Mouse (Mus musculus) splenic B cell, adult 2 months (primary cell): ENCODE data around the gene Oaz1.
A peak's percentile ranks its signal among the peaks of the same experiment; 100 is the strongest.
"Not testable (repeated sequence)": the region's sequence is repeated elsewhere in the genome, so short reads cannot be mapped to it uniquely, and the experiment has no call there.

Experiments
- DNase-seq: peaks from one replicate; pipeline ENCODE4 v3.0.0-alpha.2; 2011; ENCODE audit warnings: low read depth, low spot score
- H3K27me3 ChIP-seq: 2 replicates; pipeline ENCODE4 v1.6.1; 2012; ENCODE audit warnings: mild to moderate bottlenecking, low read length, moderate library complexity, mixed read lengths; ENCODE audit not compliant: control insufficient read depth, poor library complexity, insufficient read depth, severe bottlenecking
- H3K36me3 ChIP-seq: 2 replicates; pipeline ENCODE4 v1.6.1; 2012; ENCODE audit warnings: mild to moderate bottlenecking, low read length, moderate library complexity, mixed read lengths; ENCODE audit not compliant: control insufficient read depth, poor library complexity, insufficient read depth, severe bottlenecking

The Oaz1 gene

DNA sequence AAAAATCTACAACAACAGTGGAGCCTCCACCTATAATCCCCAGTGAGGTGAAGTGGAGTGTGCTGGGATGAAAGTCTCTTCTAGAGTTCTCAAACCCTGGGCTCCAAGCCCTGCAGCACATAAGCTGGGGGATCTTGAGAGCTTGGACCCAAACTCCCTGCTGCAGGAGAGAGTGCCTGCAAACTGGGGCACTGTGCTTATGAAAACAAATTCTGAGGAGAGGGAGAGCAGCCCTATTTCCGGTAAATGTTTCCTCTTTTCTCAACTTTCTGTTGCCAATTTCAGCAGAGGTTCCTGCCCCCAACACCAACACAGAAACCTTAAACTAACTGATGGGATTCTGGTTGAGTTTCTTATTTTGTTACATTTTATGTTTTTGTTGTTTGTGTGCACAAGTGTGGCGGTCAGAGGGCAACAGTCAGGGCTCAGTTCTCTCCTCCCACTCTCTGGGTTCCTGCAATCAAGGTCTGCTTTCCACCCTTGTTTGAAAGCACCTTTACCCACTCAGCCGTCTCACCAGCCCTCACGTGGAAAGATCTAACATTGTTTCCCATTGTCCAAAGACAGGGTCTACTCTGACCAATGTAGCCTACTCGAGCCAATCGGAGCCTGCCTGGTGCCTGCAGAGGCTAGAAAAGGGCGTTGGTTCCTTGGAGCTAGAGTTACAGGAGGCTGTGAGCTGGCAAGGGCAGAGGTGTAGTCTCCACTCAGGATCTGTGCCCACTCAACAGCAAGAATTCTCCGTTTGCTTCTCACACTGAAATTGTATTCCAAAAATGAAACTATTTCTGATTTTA, 2.4 kb upstream of the Oaz1 start:
- DNase-seq = peak; percentile 57
- Histone ChIP-seq H3K27me3 (no peaks in the 10 kb centered on the region), H3K36me3 (no peaks in the 10 kb centered on the region)

DNA sequence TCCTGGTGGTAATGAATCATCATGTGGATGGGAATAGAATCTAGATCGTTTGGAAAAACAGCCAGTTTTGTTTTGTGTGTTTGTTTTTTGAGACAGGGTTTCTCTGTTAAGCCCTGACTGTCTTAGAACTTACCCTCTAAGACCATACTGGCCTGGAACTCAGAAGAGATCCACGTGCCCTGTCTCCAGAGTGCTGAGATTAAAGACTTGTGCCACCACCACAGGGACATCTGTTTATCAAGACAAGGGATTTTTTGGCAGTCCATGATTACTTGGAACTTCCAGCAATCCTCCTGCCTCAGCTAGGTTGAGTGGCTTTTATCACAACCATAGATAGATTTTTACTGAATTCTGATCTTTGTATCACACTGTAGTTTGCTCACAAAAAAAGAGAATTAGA, 1.6 kb upstream of the Oaz1 start:
- no peak for DNase-seq
- no peaks in the 10 kb centered on the region for H3K27me3 ChIP-seq

DNA sequence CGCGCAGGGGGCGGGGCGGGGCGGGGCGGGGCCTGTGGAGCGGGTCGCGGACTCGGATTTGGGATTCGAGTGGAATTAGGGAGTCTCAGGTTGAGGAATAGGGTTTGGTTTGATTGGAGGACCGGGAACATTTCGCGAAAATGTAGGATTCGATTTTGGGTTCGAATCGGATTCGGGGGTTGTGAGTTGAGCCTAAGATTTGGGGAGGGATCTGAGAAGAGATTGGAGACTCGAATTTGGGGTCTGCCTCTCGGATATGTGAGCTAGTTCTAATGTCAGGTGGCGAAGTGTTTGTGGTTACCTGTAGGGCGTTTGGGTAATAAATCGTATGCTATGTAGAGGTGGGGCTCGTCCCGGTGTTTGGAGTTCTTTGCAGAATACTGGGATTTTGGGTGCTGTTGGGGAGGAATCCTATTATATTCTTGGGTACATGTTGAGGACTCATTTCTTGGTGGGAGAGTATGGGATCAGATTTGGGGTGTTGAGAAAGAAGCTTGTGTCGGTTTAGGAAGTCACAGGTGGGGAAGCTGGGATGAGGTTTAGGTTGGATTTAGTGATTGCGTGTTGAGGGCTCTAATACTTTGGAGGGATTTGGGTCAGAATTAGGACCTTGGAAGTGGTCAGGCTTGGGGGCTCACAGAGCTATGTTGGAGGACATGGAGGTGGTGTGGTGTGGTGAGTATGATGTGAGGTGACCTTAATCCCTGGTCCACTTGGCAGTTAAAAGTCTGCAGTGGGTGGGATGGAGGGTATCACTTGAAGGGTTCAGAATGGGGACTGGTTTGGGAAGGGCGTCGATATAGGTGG, 810 bp downstream of the Oaz1 start:
- DNase-seq = no peak
- Histone ChIP-seq H3K36me3 (peaks cover 2% of the 10 kb centered on the region; the same call in 1 of the 2 replicates), H3K27me3 (no peaks in the 10 kb centered on the region)

More for the DNA sequence above, 1.6 kb upstream of the Oaz1 start:
- H3K36me3 ChIP-seq = peaks cover 2% of the 10 kb centered on the region; the same call in 1 of the 2 replicates

DNA sequence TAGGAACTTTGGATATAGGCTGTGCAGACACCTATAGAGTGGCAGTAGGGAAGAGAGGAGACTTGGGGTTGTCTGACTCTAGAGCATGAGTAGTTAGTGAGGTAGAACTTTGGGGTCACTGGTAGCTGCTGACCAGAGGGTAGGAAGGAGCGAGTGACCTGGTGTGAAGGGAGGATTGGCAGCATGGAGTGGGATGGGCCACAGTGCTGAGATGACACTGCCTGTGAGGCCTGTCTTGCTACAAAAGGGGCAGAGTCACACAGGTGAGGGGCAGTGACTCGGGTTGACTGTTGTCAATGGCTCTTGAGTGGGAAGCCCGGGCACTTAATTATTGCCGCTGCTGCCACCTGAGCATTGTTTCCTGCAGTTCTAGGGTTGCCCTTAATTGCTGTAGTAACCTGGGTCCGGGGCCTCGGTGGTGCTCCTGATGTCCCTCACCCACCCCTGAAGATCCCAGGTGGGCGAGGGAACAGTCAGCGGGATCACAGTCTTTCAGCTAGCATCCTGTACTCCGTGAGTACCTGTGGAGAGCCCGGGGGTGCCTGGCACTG, 1.5 kb downstream of the Oaz1 start:
- H3K36me3 ChIP-seq = peaks cover 2% of the 10 kb centered on the region; the same call in 1 of the 2 replicates
- DNase-seq = no peak
- no peaks in the 10 kb centered on the region for H3K27me3 ChIP-seq

DNA sequence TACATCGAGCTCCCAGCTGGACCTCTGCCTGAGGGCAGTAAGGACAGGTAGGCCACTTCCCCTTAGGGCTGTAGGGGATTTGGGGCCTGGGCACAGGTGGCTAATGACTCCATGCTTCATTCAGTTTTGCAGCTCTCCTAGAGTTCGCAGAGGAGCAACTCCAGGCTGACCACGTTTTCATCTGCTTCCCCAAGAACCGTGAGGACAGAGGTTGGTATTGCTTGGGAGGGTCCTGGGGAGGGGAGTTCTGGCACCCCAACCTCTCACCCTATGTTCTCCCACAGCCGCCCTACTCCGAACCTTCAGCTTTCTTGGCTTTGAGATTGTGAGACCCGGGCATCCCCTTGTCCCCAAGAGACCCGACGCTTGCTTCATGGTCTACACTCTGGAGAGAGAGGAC, 2.1 kb downstream of the Oaz1 start:
- H3K27me3 ChIP-seq, DNase-seq, H3K36me3 ChIP-seq: not testable (repeated sequence)

DNA sequence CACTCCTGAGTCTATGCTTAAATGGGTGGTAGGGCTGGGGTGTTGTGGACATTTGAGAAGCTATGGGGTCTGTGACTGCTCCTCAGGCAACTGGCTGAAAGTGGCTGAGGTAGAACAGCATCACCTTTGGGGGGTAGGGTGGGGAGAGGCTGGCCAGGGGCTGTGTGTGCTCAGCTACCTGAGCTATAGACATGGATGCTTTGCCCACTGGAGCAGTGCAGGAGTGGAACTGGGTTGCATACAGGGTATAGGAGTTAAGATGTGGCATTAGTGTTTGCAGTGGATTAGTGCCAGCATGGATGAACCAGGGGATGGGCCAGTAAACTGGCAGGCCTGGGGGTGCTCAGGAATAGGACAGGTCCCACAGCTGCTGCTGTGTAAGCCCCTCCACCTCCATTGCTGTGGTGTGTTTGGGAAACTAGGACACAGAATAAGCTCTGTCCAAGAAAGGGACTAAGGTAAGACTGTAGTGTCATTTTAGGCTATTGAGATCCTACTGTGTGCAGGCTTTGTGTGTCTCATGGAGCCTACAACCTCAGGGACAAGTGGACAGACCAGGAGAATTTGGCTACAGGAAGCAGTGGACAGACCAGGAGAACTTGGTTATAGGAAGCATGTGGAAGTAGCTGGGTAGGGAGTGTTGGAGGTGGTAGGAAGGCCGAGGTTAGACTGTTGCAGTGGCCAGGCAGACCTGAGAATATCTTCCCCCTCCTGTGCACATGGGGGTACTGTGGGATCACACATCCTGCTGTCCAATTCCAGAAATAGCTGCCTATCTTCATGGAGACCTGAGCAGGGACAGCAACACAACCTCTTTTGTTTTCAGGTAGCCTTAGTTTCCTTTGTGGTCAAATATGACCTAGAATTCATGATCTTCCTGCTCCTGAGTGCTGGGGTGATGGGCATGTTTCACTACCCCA, 3.2 kb downstream of the Oaz1 start:
- Histone ChIP-seq H3K36me3 (peaks cover 2% of the 10 kb centered on the region; the same call in 1 of the 2 replicates), H3K27me3 (no peaks in the 10 kb centered on the region)
- no peak for DNase-seq

DNA sequence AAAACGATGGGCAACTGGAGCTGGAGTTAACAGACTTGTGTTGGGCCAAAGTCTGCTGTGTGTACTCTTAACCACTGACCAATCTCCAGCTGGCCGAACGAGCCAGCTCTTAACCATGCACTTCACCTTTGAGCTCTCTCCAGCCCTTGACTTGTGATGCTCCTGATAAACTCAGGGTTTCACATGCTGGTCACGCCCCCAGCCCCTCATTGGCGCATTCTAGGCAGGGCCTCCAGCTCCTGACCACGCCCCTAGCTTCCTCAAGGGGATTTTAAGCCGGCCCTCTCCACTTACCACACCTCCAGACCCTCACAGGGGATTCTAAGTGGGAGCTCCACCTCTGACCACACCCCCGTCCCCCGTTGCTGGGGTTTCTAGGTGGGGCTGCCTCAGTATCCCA, 4.7 kb downstream of the Oaz1 start:
- H3K36me3 ChIP-seq = peaks cover 2% of the 10 kb centered on the region; the same call in 1 of the 2 replicates
- DNase-seq = peak; percentile 54

DNA sequence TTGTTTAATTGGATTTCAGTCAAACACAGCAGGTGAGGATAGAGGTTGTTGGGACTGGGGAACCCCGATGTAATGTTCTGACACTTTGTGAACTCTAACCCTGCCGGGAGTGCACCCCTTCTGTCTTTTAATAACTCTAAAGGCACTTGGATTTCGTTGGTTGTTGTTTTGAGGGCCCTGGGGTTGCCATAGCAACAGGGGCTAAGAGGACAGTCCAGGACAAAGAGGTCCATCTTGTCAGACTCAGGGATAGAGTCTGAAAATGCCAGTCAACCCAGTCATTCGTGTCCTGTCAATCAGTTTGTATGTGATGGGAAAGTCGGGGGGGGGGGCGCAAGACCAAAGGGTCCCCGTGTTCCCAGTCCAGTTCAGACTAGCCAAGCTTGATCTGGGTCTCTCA, 6.4 kb downstream of the Oaz1 start:
- Histone ChIP-seq H3K36me3 (peaks cover 2% of the 10 kb centered on the region; the same call in 1 of the 2 replicates), H3K27me3 (no peaks in the 10 kb centered on the region)
- no peak for DNase-seq

More for the DNA sequence above, 4.7 kb downstream of the Oaz1 start:
- H3K27me3 ChIP-seq = no peaks in the 10 kb centered on the region

DNA sequence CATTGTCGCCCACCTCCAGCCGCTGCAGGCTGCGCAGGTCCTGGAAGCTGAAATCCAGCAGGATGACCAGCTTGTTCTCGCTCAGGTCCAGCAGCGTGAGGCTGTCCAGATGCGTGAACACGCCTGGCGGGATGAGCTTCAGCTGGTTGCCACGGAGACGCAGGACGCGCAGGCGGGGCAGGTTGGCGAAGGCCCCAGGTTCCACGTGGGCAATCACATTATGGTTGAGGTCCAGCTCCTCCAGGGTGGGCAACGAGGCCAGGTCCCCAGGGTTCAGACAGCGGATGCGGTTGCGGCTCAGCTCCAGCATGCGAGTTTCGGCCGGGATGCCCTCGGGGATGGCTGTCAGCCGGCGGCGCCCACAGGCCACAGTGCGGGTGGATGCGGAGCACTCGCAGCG, 9.2 kb downstream of the Oaz1 start:
- DNase-seq = no peak
- Histone ChIP-seq H3K27me3 (no peaks in the 10 kb centered on the region; the same call in 1 of the 2 replicates), H3K36me3 (no peaks in the 10 kb centered on the region)

DNA sequence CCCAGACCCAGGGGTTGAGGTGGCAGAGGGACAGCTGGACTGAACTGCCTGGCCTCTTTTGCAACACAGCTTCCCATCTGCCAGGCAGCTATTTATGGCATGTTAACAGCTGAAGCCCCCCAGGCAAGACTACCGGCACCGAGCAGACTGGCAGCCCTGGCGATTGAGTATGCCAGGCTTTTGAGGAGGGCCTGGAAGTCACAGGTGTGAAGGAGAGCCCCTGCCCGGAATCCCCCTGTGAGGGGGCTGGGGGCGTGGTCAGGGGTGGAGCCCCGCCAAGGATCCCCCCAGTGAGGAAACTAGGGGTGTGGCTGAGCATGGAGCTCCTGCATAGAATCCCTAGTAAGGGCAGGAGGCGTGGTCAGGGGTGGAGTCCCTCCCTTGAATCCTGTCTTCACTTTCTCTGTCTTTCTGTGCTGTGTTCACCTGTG, 10.5 kb downstream of the Oaz1 start:
- DNase-seq = no peak
- Histone ChIP-seq H3K36me3 (no peaks in the 10 kb centered on the region), H3K27me3 (no peaks in the 10 kb centered on the region; the same call in 1 of the 2 replicates)

DNA sequence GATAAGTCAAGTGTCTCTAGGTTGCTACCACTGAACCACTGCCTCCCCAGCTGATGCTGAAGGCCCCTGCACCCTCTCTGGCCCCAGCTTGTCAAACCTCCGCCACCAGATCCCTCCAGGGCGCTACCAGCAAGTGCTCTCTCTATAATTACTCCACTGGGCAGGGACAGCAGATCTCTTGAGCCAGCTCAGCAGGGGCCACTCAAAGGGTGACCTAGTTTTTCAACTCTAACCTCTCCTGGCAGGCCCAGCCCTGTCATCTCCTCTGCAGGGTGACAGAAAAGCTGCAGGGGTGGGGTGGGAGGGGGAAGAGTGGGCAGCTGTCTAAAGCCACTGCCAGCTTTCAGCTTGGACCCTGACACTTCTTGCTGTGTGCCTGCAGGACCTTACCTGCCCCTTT, 11.4 kb downstream of the Oaz1 start:
- no peaks in the 10 kb centered on the region for H3K36me3 ChIP-seq
- H3K27me3 ChIP-seq = no peaks in the 10 kb centered on the region; the same call in 1 of the 2 replicates
- no peak for DNase-seq

GRCm38 (mm10) chr10:80838346-80838912, 12.0 kb downstream of the Oaz1 start:
- DNase-seq = no peak
- Histone ChIP-seq H3K27me3 (no peaks in the 10 kb centered on the region; the same call in 1 of the 2 replicates), H3K36me3 (no peaks in the 10 kb centered on the region)

GRCm38 (mm10) chr10:80839848-80840247, 13.4 kb downstream of the Oaz1 start:
- no peaks in the 10 kb centered on the region for H3K36me3 ChIP-seq
- no peaks in the 10 kb centered on the region; the same call in 1 of the 2 replicates for H3K27me3 ChIP-seq
- DNase-seq = no peak

DNA sequence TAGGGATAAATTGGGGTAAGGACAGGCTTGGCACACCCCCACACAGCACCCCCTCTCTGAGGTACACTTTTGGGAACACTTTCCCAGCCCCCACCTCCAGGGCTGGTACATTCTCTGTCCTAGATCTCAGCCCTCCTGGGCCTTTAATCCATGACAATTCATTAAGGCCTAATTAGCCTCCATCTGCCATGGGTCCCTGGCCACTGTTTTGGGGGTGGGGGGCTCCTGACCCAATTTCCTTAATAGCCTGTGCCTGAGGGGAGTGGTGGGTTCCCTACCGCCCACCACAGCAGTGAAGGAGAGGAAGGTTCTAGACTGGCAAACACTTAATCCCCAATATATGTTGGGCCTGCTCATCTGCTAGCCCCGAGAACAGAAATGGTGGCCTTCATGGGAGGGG, 15.2 kb downstream of the Oaz1 start:
- Histone ChIP-seq H3K27me3 (no peaks in the 10 kb centered on the region; the same call in 1 of the 2 replicates), H3K36me3 (no peaks in the 10 kb centered on the region)
- DNase-seq = no peak
